Mouse (Mus musculus) brain, embryonic 14.5 days (tissue): ENCODE data around the gene Rara.

Source experiments
- CTCF ChIP-seq: fragments of 200-500 bp; IDR thresholded peaks from 2 replicates; pipeline ENCODE4 v1.5.1; 2012; ENCODE audit warnings: inconsistent platforms, mild to moderate bottlenecking, moderate library complexity, borderline replicate concordance; ENCODE audit not compliant: insufficient read depth, insufficient read length; ENCODE audit errors: extremely low read depth
- POLR2A ChIP-seq: fragments of 200-500 bp; IDR thresholded peaks from 2 replicates; pipeline ENCODE4 v1.6.1; 2012; ENCODE audit warnings: mild to moderate bottlenecking, inconsistent platforms, borderline replicate concordance; ENCODE audit not compliant: poor library complexity, insufficient read depth, insufficient read length, severe bottlenecking; ENCODE audit errors: extremely low read depth

DNA sequence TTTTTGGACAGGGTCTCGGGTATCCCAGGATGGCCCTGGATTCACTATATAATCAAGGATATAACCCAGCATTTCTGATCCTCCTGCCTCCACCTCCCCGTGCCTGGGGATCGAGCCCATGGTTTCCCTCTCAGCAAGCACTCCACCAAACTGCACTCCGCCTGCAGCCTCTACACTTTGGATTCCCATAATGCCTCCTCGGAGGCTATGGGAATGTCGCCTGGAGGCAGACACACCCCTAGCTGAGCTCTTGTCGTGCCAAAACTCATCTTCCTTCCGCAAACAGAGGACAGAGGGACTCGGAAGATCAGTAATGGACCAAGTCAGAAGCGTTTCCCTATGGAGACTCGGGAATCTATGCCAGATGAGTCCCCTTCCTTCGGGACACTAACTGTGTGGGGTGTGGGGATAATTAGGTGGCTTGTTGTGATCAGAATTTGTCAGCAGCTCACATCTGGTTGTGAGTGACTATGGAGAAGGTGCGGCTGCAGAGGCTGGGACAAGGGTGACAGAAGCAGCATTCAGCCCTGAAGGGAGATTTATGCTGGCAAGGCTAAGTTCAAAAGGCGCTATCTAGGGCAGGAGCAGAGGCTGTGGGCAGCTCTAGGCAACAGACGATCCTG, 51.0 kb downstream of the Rara start:
- TF ChIP-seq CTCF (no peak), POLR2A (no peak)
